Mouse (Mus musculus): ENCODE results near the gene Emc6. TPM values are rescaled to one million over a fixed set of nuclear protein-coding genes. Genes with fewer than 3 reads are reported as not detected.

Gene Emc6
- total RNA-seq, 2 experiments from 2014 or later, result 54.4 to 58.8 TPM

DNA sequence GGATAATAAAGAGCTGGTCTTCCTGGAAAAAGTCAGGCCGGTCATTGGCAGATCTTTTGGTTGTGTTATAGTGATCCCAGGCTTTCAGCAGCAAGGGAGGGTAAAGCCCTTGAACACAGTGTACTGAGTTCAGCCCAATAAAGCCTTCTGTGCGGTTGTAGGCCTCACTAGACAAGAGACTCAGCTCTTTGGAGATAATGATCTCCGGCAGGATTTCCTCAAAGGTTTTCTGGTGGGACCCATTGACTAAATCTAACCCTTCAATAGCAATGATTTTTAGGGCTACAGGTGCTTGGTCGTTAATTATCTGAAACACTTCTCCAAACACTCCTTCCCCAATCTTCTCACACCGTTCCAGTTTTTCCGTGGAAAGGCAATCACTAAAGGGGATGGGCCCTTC is 40.2 kb downstream of the Emc6 start:
- intact Hi-C loops (cut with DNase I), result no loop called here
- no peak for DNase-seq (ENCODE audit: low spot score in 2 of 2)

DNA sequence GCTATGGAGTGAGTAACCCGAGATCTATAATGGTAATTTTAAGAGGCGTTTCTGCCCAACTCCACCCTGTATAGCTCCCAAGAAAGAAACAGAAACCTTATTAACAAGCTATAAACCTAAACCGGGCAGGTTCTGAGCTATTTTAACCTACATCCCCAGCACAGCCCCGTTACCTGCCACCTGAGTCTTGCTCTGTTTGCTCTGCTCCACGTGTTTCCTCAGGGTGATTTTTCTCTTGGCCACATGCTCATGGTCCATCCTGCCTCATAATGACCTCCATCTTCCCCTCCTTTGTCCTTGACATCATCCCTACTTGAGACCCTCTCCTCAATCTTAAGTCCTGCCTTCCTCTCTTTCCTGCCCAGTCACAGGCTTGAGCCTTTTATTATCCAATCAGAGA is 42.6 kb downstream of the Emc6 start:
- intact Hi-C loops (cut with DNase I), result no loop called here
- no peak for DNase-seq (ENCODE audit: low spot score in 2 of 2)

DNA sequence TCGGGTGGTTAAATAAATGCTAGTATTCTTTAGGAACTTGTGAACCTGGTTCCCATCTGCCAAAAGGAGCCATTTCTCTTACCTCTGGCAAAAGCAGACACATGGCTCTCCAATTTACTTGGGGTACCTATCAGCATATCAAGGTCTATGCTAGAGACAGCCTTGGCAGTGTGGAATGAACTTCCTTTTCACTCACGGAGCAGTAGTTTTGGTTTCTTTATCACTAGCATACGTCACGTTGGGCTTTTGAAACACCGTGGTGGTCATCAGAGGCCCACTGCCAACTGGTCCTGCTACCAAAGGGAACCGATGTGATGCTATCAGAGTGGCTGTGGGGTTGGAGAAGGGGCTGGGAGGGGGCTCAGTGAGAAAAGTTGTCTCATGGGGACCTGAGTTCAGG is 43.8 kb downstream of the Emc6 start:
- no peak for DNase-seq (ENCODE audit: low spot score in 2 of 2)
- intact Hi-C loops (cut with DNase I), result no loop called here

DNA sequence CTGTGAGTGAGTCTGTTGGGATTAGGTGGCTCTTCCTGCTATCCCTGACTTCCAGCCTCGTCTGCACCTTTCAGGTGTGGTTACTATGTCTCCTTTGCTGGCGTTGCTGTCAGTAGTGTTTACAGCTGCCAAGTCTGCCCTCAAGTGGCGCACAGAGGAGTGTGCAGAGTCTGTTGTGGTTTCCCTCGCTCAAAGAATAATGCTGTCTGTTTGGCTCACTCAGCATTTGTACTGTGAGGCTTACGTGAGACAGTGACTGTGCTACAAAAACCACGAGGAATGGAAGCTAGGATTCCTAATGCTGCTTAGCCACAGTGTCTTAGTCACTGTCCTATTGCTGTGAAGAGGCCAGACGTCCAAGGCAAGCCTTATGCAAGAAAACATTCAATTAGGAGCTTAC is 45.8 kb downstream of the Emc6 start:
- DNase-seq (ENCODE audit: low spot score in 2 of 2), result peak in 1 of 2 experiments; percentile 23
- intact Hi-C loops (cut with DNase I), result no loop called here

DNA sequence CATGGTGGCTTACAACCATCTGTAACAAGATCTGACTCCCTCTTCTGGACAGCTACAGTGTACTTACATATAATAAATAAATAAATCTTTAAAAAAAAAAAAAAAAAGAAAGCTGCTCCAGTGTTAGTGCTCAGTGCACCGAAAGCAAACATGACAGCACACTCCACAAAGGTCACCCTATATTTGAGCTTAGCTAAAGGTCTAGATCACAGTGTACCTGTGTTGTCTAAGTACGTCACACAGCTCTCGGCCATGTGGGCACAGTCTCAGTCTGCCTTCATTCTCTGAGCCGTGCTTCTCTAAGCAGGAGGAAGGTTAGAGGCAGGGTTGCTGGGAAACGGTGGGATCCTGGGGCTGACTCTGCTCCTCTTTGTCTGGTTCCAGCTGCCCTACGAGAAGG is 50.3 kb downstream of the Emc6 start:
- intact Hi-C loops (cut with DNase I), result no loop called here
- DNase-seq (ENCODE audit: low spot score in 2 of 2), result no peak

Other genes with a start within 250 kb of the Emc6 start
- gene Atp2a3, start 215.9 kb downstream of the Emc6 start, total RNA-seq (2021), result 1 to 10 TPM; 5.9 to 6.0 TPM
- gene P2rx1, start 177.9 kb downstream of the Emc6 start, total RNA-seq (2021), result under 1 TPM; 0.36 to 0.62 TPM
- gene Camkk1, start 158.0 kb downstream of the Emc6 start, total RNA-seq (2021), result 100 to 1,000 TPM; 102 to 106 TPM
- gene Ncbp3, start 129.3 kb downstream of the Emc6 start, total RNA-seq (2021), result 10 to 100 TPM in 1 of 2 experiments, 1 to 10 TPM in 1; 7.5 to 10.6 TPM
- under 1 TPM; 0.14 to 0.17 TPM for gene Itgae, start 86.5 kb downstream of the Emc6 start, total RNA-seq (2021)
- under 1 TPM; 0.18 to 0.25 TPM for gene Haspin, start 38.7 kb downstream of the Emc6 start, total RNA-seq (2021)
- under 1 TPM; 0.54 to 0.72 TPM for gene P2rx5, start 16.6 kb downstream of the Emc6 start, total RNA-seq (2021)
- 1 to 10 TPM; 6.9 to 9.3 TPM for gene Tax1bp3, start within 50 bp of the Emc6 start, total RNA-seq (2021)
- gene Ctns, start 22.0 kb upstream of the Emc6 start, total RNA-seq (2021), result 10 to 100 TPM; 15.4 to 24.9 TPM
- gene Shpk, start 22.4 kb upstream of the Emc6 start, total RNA-seq (2021), result 1 to 10 TPM; 3.1 TPM
- not detected for gene Trpv1, start 57.3 kb upstream of the Emc6 start, total RNA-seq (2021)
- gene Trpv3, start 90.4 kb upstream of the Emc6 start, total RNA-seq (2021), result under 1 TPM; 0.35 to 0.39 TPM
- 10 to 100 TPM; 12.0 to 17.3 TPM for gene Aspa, start 152.6 kb upstream of the Emc6 start, total RNA-seq (2021)
- not detected for gene Gm49340, start 152.7 kb upstream of the Emc6 start, total RNA-seq (2021)
- gene Spata22, start 152.7 kb upstream of the Emc6 start, total RNA-seq (2021), result not detected
- gene Olfr20, start 173.7 kb upstream of the Emc6 start, total RNA-seq (2021), result not detected
- not detected for gene Olfr376, start 194.2 kb upstream of the Emc6 start, total RNA-seq (2021)
- gene Olfr1, start 222.6 kb upstream of the Emc6 start, total RNA-seq (2021), result not detected

Measured in left cerebral cortex, postnatal 36 days (tissue).